Mouse (Mus musculus) kidney, adult 2 months (tissue): Measurements from ENCODE around the gene Mtmr14.

Source experiments
- CTCF ChIP-seq: fragments of 200-500 bp; conservative IDR thresholded peaks from 2 replicates; pipeline ENCODE4 v1.5.1; 2011; ENCODE audit warnings: low read depth, mild to moderate bottlenecking, control low read depth, low read length, moderate library complexity, mixed read lengths; ENCODE audit not compliant: insufficient read depth, insufficient read length
- POLR2A ChIP-seq: fragments of 200-500 bp; IDR thresholded peaks from one replicate; pipeline ENCODE4 v1.6.1; 2011; ENCODE audit warnings: low read depth, low read length, control low read depth

DNA sequence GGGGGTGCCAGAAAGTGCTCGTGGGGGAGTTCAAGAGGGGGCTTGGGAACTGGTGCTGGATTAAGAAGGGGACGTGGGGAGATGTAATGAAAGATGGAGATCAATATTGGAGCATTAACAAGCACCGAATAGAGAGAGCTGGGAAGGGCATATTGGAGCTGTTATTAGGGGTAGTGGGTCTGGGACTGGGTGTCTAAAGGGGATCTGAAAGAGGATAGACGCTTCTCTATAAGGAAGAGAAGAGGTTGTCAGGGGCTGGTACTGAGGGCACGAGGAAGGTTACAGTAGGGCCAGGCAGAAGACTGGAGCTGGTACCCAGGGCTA lies 43.2 kb upstream of the Mtmr14 start:
- TF ChIP-seq CTCF (no peak), POLR2A (no peak)
